Mouse (Mus musculus) naive thymus-derived CD4-positive, alpha-beta T cell, adult 2 months (primary cell): ENCODE data around the gene 1700029P11Rik.
A peak's percentile ranks its signal among the peaks of the same experiment; 100 is the strongest.

Experiments
- DNase-seq: peaks from one replicate; pipeline ENCODE4 v3.0.0-alpha.2; 2011; ENCODE audit warnings: low read depth

1700029P11Rik gene

GRCm38 (mm10) chr15:81980321-81980720, at the start of gene 1700029P11Rik:
TSS of gene 1700029P11Rik (plus strand) at chr15:81980540.
- no peak for DNase-seq

- DNase-seq: no peak
Measured at GRCm38 (mm10) chr15:81932951-81933470, 47.3 kb upstream of the 1700029P11Rik start.

DNA sequence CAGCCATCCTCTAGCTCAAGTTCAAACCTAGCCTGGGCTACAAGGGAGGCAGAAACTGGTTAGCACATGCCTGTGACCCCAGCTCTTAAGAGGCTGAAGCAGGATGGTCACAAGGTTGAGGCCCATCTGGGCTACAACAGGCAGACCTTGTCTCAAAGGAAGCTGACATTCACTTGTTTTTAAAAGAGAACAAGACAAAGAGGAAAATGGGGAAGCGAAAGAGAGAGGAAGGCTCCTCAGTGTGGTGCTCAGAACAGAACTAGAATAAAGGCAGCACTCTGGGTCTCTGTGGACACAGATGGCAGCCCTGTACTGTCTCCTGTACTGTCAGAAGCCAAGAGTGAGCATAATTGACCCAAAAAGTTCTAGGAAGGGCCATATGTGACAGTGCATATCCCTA, 46.4 kb upstream of the 1700029P11Rik start:
- DNase-seq: no peak

DNA sequence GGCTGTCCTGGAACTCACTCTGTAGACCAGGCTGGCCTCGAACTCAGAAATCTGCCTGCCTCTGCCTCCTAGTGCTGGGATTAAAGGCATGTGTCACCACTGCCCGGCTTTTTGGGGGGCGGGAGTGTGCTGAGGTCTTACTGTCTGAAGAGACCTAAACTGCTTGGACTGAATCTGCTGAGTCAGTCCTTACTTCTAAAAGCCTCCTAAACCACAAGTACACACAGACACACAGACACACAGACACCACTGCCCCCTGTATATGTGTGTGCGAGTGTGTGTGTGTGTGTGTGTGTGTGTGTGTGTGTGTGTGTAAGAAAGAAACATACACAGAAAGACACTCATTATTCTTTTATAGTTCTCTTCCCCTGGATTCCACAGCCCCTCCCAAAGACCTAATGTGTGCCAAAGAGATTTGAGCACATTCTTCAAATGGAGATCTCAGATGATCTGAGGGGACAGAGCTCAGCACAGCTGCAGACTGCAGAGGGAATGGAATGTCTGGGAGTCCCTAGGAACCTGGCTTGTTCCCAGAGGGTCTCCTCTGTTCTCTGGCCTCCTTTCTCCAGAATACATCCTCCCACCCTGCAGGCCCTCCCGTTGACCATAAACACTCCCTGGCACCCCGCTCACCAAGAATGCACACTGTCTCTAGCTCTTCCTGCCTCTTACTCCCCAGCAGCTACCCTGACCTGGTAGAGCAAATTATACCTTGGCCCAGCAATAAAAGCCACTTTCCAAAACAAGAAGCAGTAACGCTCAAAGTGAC, 44.3 kb upstream of the 1700029P11Rik start:
- DNase-seq: no peak

DNA sequence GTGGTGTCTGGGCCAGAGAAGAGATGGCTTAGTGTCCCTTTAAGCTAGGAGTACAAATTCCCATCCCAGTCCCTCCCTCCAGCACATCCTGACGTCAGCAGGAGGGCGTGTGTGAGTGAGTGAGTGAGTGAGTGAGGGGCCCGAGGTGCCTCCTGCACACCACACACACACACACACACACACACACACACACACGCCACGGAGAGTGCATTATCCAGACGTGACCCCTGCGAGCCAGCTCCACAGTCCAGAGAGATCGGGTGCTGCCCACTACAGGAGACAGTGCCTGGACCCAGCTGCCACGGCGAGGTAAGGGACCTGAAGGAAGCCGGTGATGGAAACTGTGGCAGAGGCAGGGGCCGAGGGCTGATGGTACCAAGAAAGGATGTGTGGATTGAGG, 43.7 kb upstream of the 1700029P11Rik start, which contains the start of gene Csdc2:
Gene Csdc2, plus strand, starts transcription at position 81 of the 400 bp plus-strand sequence.
- no peak for DNase-seq

DNA sequence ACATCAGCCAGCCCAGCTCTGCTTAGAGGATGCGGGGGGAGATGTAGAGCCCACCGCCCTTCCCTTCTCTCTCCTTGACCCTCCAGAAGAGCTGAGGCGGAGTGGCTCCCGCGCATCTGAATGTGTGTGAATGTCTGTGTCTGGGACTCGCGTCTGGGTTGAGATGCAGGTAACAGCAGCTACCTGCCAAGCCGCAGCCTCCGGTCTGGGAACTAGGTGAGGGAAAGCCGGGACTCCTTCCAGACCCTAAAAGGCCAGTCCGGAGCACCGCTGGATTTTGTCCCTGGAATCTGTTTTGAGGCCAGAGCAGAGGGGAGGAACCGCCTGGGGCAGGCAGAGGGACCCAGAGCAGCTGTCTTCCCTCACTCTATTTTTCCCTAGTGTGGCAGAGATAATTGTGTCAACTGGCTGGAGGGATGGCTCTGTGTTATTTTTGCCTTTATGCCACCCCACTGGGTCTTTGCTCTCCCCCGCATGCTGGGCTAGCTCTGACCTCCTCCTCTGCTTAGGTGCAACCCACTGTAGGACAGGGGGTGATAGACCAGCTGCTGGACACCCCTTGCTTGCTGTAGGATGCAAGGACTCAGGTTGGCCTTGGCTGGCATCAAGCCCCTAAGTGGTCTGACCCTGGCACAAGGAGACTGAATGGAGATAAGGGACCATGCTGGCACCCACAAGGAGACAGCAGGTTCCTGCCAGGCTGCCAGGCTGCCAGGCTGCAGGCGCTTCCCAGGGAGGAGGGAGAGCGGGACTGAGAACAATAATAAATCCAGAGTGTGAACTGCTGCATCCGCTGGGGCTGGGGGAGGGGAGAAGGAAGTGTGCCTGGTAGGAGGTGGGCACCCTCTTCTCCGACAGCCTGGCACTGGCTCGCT, 43.0 kb upstream of the 1700029P11Rik start:
- DNase-seq: no peak

GRCm38 (mm10) chr15:81938246-81938645, 42.1 kb upstream of the 1700029P11Rik start:
- DNase-seq: no peak

- no peak for DNase-seq
Measured at GRCm38 (mm10) chr15:81939157-81939715, 41.1 kb upstream of the 1700029P11Rik start.

GRCm38 (mm10) chr15:81939774-81940173, 40.6 kb upstream of the 1700029P11Rik start:
- no peak for DNase-seq

GRCm38 (mm10) chr15:81940219-81940618, 40.1 kb upstream of the 1700029P11Rik start:
- DNase-seq: no peak

DNA sequence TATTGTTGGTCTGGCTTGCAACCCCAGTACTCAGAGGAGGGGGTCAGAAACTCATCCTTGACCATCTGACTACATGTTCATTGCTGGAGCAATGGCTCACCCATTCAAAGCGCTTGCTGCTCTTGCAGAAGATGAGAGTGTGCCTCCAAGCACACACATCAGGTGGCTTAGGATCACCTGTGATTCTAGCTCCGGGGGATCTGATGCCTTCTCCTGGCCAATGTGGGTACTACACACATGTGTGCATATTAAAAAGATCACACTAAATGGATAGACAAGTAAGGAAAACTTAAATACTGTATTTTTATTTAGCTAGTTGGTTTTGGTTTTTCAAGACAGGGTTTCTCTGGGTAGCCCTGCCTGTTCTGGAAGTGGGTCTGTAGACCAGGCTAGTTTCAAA, 39.3 kb upstream of the 1700029P11Rik start:
- DNase-seq: no peak

- no peak for DNase-seq
Measured at GRCm38 (mm10) chr15:81943176-81943749, 37.1 kb upstream of the 1700029P11Rik start.

DNA sequence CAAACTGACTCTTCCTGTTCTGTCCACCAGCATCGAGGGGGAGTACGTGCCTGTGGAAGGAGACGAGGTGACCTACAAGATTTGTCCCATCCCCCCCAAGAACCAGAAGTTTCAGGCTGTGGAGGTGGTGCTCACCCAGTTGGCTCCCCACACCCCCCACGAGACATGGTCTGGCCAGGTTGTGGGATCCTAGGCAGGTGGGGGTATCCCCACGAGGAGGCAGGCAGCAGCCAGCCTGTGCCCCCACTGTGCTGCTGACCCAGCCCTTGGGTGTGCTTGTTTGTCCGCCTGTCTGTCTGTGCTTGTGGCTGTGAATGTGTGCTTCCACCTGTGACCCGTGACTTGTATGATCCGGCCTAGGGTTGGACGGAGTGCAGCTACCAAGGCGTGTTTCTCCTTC, 31.3 kb upstream of the 1700029P11Rik start:
- no peak for DNase-seq

DNA sequence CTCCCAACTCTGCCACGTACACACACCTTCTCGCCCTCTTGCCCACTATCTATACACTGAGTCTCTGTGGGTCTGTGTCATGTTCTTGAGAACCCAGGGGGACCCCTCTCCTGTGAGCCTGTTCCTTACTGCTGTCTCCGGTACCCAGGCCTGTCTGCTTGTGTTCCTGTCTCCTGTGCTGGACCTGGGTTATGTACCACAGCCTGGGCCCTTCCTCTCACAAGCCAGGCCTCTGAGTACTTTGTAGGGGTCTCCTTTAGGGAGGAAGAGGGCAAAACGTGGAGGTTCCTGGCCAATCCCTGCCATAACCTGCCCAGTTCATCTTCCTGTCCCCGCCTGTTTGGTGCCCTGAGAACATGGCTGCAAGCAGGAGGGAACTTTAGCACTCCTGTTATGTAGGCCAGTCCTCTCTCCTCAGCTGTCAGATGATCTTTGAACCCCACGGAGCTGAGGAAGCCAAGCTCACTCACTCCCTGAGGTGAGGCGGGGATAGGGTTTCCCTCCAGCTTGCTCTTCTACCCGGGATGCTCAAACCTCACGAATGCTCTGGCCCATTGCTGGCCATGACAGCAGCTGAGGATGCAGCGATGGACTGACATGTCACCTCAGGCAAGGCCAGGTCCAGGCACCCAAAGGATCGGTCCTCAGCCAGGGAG, 30.7 kb upstream of the 1700029P11Rik start:
- no peak for DNase-seq

GRCm38 (mm10) chr15:81950716-81951115, 29.6 kb upstream of the 1700029P11Rik start:
- no peak for DNase-seq

DNA sequence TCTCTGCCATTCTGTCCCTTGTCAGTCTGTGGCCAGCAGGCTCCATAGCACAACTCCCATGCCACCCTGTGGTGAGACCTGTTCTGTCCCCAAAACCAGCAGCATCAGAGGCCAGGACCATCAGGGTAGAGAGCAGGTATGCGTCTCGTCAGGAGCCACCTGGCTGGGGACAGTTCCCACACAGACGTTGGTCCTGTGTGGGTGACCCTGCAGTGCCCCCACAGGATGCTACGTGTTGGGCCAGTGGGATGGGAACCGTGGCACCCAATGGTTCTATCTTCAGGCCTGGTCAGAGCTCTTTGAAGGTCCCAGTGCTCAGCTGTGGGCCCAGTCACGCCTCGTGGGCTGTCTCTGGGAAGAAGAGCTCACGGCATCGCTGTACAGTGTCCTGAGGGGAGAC, 29.2 kb upstream of the 1700029P11Rik start:
- DNase-seq: no peak

DNA sequence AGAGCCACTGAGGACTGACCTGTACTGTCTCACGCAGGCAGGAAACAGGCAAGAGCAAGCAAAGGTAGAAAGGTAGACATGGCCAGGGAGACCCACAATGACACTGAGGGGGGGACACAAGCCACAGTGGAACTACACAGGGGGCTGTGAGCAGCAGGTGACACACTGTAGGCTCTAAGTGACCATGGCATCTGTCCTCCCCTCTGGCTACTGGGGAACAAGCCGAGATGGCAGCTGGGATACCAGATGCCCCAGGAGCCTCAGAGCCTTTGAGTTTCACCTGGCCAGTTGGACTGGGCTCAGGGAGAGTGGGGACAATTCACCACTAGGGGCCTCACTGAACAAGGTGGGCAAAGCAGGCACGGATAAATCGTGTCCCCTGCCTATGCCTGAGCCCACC, 28.0 kb upstream of the 1700029P11Rik start:
- DNase-seq: no peak

DNA sequence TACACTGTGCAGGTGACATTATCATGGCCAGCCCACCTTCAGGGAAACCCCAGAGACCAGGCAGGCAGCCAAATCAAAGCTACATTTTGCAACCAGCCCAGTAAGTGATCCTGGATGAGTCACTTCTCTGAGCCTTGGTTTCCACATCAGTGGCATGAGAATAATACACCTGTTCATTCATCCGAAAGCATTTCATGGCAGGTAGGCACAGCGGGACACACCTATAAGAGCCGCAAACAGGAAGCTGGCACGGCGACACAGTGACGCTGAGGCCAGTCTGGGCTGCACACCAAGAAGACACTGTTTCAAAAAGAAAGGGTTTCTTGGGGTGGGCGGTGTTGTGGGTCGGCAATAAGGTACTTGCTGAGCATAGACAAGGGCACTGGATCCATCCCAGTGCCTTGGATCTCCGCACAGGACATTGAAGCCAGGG, 26.2 kb upstream of the 1700029P11Rik start:
- DNase-seq: no peak

DNA sequence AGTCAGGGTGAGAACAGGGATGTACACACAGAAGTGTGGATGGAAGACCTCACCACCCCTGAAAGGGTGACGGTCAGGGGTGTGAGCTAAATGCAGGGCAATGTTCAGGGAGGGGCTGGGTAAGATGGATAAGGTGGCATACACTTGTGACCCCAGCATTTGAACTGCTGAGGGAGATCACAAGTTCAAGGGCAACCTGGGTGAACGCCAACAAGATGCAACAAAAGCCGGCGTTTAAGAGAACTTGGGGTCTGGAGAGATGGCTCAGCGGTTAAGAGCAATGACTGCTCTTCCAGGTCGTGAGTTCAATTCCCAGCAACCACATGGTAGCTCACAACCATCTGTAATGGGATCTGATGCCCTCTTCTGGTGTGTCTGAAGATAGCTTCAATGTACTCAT, 25.6 kb upstream of the 1700029P11Rik start:
- no peak for DNase-seq

DNA sequence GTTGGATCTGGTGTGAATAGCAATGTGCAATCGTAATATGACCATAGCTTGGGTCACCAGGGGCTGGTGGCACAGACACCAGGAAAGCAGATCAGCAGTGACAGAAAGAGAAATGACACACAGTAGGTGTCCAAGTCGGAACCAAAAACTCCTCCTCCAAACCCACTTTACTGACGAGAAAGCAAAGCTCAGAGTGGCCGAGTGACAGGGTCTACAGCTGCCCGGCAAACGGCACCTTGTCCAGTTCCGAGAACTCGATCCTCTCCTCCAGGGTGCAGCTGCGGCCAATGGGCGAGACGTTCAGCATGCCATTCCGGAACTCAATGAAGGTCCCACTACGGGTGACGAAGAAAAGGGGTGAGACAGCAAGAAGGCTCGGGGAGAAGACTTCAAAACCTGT, 24.9 kb upstream of the 1700029P11Rik start:
- DNase-seq: no peak

DNA sequence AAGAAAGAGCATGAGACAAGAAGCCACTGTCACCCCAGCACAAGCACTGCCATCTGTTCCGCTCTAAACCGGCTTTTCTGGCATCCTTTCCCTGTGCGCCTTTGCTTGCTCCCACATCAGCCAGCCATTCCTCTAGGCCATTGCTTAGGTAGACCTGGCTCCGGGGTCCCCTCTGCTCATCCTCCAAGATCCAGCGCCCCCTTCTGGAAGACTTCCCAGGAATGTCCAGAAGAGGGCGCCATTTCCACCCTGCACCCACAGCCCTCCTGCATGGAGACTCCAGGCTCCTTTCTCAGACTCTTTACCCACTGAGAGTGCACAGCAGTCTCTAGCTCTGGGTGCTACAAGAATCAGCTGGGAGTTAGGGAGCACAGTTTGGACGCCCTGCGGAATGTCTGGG, 23.9 kb upstream of the 1700029P11Rik start:
- peak; percentile 80 for DNase-seq

GRCm38 (mm10) chr15:81957598-81957997, 22.7 kb upstream of the 1700029P11Rik start:
- no peak for DNase-seq
